Mouse (Mus musculus): ENCODE measurements around the gene Chd6. TPM values are rescaled to one million over a fixed set of nuclear protein-coding genes. Genes with fewer than 3 reads are reported as not detected.

Gene Chd6
- polyA plus RNA-seq, 2 experiments = 27.5 to 29.3 TPM

DNA sequence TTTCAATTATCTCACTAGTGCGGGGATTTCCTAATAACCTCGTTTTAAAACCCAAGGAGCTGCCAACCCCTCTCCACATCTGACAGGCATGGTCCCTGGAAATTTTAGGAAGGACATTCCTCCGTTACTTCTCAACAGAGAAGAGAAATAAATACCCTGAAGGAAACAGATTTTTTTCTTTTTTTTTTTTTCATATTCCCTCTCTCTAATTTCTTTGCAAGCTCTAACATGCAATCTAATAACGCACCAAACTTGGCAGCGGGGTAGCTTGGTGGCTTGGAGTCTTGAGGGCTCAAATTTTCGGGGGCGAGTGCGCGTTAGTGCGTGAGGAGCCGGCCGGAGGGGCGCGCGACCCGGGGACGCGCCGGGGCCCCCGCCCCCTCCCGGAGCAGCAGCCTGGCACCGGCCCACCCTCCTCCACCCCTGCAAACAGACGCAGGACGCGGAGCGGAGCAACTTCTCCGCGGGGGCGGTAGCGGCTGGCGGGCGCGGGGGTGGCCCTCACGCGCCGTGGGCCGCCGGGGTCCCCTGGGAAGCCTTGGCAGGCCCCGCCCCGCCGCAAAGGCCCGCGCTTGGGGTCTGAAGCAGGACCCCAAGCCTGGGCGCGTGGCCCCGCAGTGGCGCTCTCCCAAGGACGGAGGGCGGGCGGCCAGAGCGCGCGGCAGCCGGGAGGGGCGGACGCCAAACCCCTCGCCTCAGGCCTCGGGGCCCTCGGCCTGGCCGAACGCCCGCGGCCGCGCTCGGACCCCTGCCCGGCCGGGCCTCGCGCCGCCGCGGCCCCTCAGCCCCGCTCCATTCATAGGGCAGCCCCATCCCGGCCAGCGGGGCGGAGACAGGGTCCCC lies 569 bp downstream of the Chd6 start:
- peak overlapping the region; percentile 99 for H3K27ac ChIP-seq (replicated peaks; ENCODE audit: low read depth, low read length)
- H3K4me1 ChIP-seq (ENCODE audit: control insufficient read depth, insufficient read depth, low read length) = peaks cover 25% of the 10 kb centered on the region
- TF ChIP-seq POLR2A (IDR thresholded peaks at IDR 0.05; ENCODE audit: borderline replicate concordance, extremely low read depth, insufficient read depth, insufficient read length) = no peak
- under 1% methylated on average over 72 of the region's 77 CpGs for WGBS
- H3K27me3 ChIP-seq (ENCODE audit: control insufficient read depth, insufficient read depth, low read length) = no peaks in the 10 kb centered on the region
- ATAC-seq (ENCODE audit: low FRiP score, low read depth) = peak; percentile 53
- peak; percentile 36 for DNase-seq (ENCODE audit: low spot score)
- H3K4me2 ChIP-seq (replicated peaks; ENCODE audit: low read depth, low read length, severe bottlenecking) = peak overlapping the region; percentile 59
- no peaks in the 10 kb centered on the region for H3K9me3 ChIP-seq (ENCODE audit: control insufficient read depth, low read length)
- H3K4me3 ChIP-seq (replicated peaks; ENCODE audit: low read length) = peak overlapping the region; percentile 99
- peak overlapping the region; percentile 98 for H3K9ac ChIP-seq (ENCODE audit: low read depth, low read length, severe bottlenecking)
- no peaks in the 10 kb centered on the region for H3K36me3 ChIP-seq (ENCODE audit: control insufficient read depth, insufficient read depth, low read length)

DNA sequence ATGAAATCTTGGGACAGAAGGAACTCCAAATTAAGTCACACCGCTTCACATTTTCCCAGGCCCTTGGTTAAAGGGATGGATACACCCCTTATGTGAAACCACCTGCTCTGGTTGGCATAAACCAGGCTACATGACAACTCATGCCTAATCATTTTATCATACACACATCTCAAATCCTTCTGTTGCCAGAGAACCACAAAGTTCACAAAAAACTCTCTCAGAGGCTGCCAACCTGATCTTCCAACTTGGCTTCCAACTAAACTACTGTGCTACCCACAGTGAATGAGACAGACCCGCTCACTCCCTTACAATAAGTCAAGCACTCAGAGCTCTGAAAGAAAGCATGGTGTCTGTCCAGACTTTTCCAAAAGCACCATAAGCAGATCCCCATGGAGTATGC lies 1.6 kb downstream of the Chd6 start:
- no peak overlapping the region for H3K9ac ChIP-seq (ENCODE audit: low read depth, low read length, severe bottlenecking)
- peak overlapping the region; percentile 59 for H3K4me2 ChIP-seq (replicated peaks; ENCODE audit: low read depth, low read length, severe bottlenecking)
- H3K27ac ChIP-seq (replicated peaks; ENCODE audit: low read depth, low read length) = no peak overlapping the region

DNA sequence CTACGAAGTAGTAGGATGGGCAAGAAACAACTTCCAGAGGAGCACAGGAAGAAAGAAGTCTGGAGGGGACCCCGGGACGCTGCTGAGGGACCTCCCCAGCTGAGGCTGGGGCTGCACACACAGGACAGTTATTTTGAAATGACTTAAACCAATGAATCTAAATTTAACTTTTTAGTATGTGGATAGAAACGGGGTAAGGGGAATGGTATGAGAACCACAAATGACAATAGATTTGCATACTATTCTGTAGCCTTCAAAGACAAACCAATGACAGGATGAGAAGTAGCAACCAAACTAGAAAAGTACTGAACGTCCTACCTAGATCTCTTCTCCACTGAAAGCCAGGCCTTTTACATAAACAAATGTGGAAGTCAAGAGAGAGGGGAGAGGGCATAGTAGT lies 5.1 kb downstream of the Chd6 start:
- ATAC-seq (ENCODE audit: low FRiP score, low read depth) = no peak
- H3K4me3 ChIP-seq (replicated peaks; ENCODE audit: low read length) = no peak overlapping the region
- DNase-seq (ENCODE audit: low spot score) = no peak
- no peak for TF ChIP-seq POLR2A (IDR thresholded peaks at IDR 0.05; ENCODE audit: borderline replicate concordance, extremely low read depth, insufficient read depth, insufficient read length)
- no peak overlapping the region for H3K4me2 ChIP-seq (replicated peaks; ENCODE audit: low read depth, low read length, severe bottlenecking)
- no peaks in the 10 kb centered on the region for H3K27me3 ChIP-seq (ENCODE audit: control insufficient read depth, insufficient read depth, low read length)
- H3K4me1 ChIP-seq (ENCODE audit: control insufficient read depth, insufficient read depth, low read length) = peaks cover 25% of the 10 kb centered on the region
- H3K9ac ChIP-seq (ENCODE audit: low read depth, low read length, severe bottlenecking) = no peak overlapping the region
- H3K9me3 ChIP-seq (ENCODE audit: control insufficient read depth, low read length) = no peaks in the 10 kb centered on the region
- H3K36me3 ChIP-seq (ENCODE audit: control insufficient read depth, insufficient read depth, low read length) = no peaks in the 10 kb centered on the region
- no peak overlapping the region for H3K27ac ChIP-seq (replicated peaks; ENCODE audit: low read depth, low read length)
- WGBS = 80% methylated on average over 5 of the region's 5 CpGs

More for the DNA sequence above, 1.6 kb downstream of the Chd6 start:
- no peak for ATAC-seq (ENCODE audit: low FRiP score, low read depth)
- H3K4me3 ChIP-seq (replicated peaks; ENCODE audit: low read length) = peak overlapping the region; percentile 99
- H3K36me3 ChIP-seq (ENCODE audit: control insufficient read depth, insufficient read depth, low read length) = no peaks in the 10 kb centered on the region
- TF ChIP-seq POLR2A (IDR thresholded peaks at IDR 0.05; ENCODE audit: borderline replicate concordance, extremely low read depth, insufficient read depth, insufficient read length) = no peak
- no peak for DNase-seq (ENCODE audit: low spot score)
- H3K9me3 ChIP-seq (ENCODE audit: control insufficient read depth, low read length) = no peaks in the 10 kb centered on the region
- peaks cover 26% of the 10 kb centered on the region for H3K4me1 ChIP-seq (ENCODE audit: control insufficient read depth, insufficient read depth, low read length)
- H3K27me3 ChIP-seq (ENCODE audit: control insufficient read depth, insufficient read depth, low read length) = no peaks in the 10 kb centered on the region
- 94% methylated on average over 2 of the region's 2 CpGs for WGBS

DNA sequence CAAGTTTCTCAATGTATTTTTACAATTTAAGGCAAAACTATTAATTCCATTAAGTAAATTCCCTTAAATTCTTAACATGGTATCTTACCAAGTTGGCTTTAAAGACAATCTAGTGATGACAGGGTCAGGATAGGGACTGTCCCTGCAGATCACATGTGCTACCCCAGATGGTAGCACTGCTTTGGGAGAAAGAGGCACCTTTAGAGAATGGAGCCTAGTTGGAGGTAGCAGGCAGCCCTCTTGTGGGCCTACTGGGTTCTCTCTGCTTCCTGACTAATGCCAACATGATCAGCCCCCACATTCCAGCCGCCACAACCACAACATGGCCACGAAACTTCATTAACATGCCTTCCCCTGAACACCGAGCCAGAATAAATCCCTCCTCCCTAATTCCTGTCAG lies 6.8 kb downstream of the Chd6 start:
- Histone ChIP-seq H3K27ac (replicated peaks; ENCODE audit: low read depth, low read length) (no peak overlapping the region), H3K4me3 (replicated peaks; ENCODE audit: low read length) (no peak overlapping the region), H3K4me2 (replicated peaks; ENCODE audit: low read depth, low read length, severe bottlenecking) (no peak overlapping the region), H3K9me3 (ENCODE audit: control insufficient read depth, low read length) (no peaks in the 10 kb centered on the region), H3K9ac (ENCODE audit: low read depth, low read length, severe bottlenecking) (no peak overlapping the region), H3K27me3 (ENCODE audit: control insufficient read depth, insufficient read depth, low read length) (no peaks in the 10 kb centered on the region), H3K36me3 (ENCODE audit: control insufficient read depth, insufficient read depth, low read length) (no peaks in the 10 kb centered on the region), H3K4me1 (ENCODE audit: control insufficient read depth, insufficient read depth, low read length) (peaks cover 18% of the 10 kb centered on the region)
- no peak for ATAC-seq (ENCODE audit: low FRiP score, low read depth)
- TF ChIP-seq POLR2A (IDR thresholded peaks at IDR 0.05; ENCODE audit: borderline replicate concordance, extremely low read depth, insufficient read depth, insufficient read length) = no peak
- DNase-seq (ENCODE audit: low spot score) = no peak
- WGBS = 29% methylated on average over 3 of the region's 3 CpGs

DNA sequence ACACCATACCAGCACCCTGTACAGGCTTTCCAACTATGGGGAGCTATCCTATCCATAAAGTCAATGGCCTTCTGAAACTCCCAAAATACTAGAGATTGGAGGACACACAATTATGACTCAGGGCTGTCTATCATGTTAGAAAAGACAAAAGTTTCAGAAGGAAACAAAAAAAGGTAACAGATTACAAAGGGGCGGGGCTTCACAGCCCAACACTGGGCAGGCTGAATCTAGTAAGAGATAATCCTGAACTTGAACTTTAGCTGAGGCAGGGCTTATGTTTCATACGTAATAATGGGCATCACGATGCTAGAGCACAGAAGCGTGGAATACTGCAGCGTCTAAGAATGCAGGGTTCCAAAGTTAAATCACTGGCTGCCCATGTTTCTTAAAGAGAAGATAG lies 11.1 kb downstream of the Chd6 start:
- Histone ChIP-seq H3K9me3 (ENCODE audit: control insufficient read depth, low read length) (no peaks in the 10 kb centered on the region), H3K27ac (replicated peaks; ENCODE audit: low read depth, low read length) (no peak overlapping the region), H3K4me2 (replicated peaks; ENCODE audit: low read depth, low read length, severe bottlenecking) (no peak overlapping the region), H3K36me3 (ENCODE audit: control insufficient read depth, insufficient read depth, low read length) (no peaks in the 10 kb centered on the region), H3K4me3 (replicated peaks; ENCODE audit: low read length) (no peak overlapping the region), H3K27me3 (ENCODE audit: control insufficient read depth, insufficient read depth, low read length) (no peaks in the 10 kb centered on the region), H3K9ac (ENCODE audit: low read depth, low read length, severe bottlenecking) (no peak overlapping the region), H3K4me1 (ENCODE audit: control insufficient read depth, insufficient read depth, low read length) (peaks cover 4% of the 10 kb centered on the region; the same call in 1 of the 2 replicates)
- ATAC-seq (ENCODE audit: low FRiP score, low read depth) = no peak
- DNase-seq (ENCODE audit: low spot score) = no peak
- 93% methylated on average over 5 of the region's 5 CpGs for WGBS
- TF ChIP-seq POLR2A (IDR thresholded peaks at IDR 0.05; ENCODE audit: borderline replicate concordance, extremely low read depth, insufficient read depth, insufficient read length) = no peak

Data from limb, embryonic 14.5 days (tissue).